Mouse (Mus musculus) liver, embryonic 14.5 days (tissue): ENCODE measurements around the gene Cib3. TPM values are rescaled to one million over a fixed set of nuclear protein-coding genes. Genes with fewer than 3 reads are reported as not detected.

Experiments
- ATAC-seq: fragments of 200-750 bp; cut with Nextera tagmentation; 2 replicates; pipeline ENCODE4 v1.8.0; 2017; ENCODE audit warnings: moderate number of reproducible peaks, mild to moderate bottlenecking, moderate library complexity; ENCODE audit not compliant: insufficient read depth
- DNase-seq, 3 experiments: peaks; one replicate each; pipeline ENCODE4 v3.0.0-alpha.2; 2012 to 2013; ENCODE audit warnings: low read depth in 3 of 3, low spot score in 3 of 3
- H3K27ac ChIP-seq: fragments of 300-500 bp; sonication (generic); 2 replicates; pipeline ENCODE4 v1.5.1; 2014; ENCODE audit warnings: moderate library complexity, mild to moderate bottlenecking, control low read depth, inconsistent platforms
- H3K27me3 ChIP-seq: fragments of 300-500 bp; sonication (generic); 2 replicates; pipeline ENCODE4 v1.6.1; 2014; ENCODE audit warnings: mild to moderate bottlenecking, low read length, moderate library complexity; ENCODE audit not compliant: control insufficient read depth, insufficient read depth
- H3K36me3 ChIP-seq: fragments of 300-500 bp; sonication (generic); replicated peaks from 2 replicates; pipeline ENCODE4 v1.6.1; 2014; ENCODE audit warnings: low read depth; ENCODE audit not compliant: control insufficient read depth, insufficient read depth
- H3K4me1 ChIP-seq, 2 experiments: fragments of 200-500 bp in 1 of 2; fragments of 300-500 bp in 1 of 2; sonication (generic) in 1 of 2; replicated peaks; 2 replicates each; pipeline ENCODE4 v1.6.1; 2012 to 2014; ENCODE audit warnings: antibody characterized with exemption in 1 of 2, inconsistent platforms in 1 of 2, low read length in 1 of 2; ENCODE audit not compliant: control insufficient read depth in 2 of 2, insufficient read depth in 2 of 2
- H3K4me2 ChIP-seq: fragments of 300-500 bp; sonication (generic); 2 replicates; pipeline ENCODE4 v1.6.1; 2014; ENCODE audit warnings: low read depth, mild to moderate bottlenecking, control low read depth, moderate library complexity
- H3K4me3 ChIP-seq, 2 experiments: fragments of 200-500 bp in 1 of 2; fragments of 300-500 bp in 1 of 2; sonication (generic) in 1 of 2; 2 replicates each; pipeline ENCODE4 v1.5.1; 2012 to 2014; ENCODE audit warnings: low read depth in 2 of 2, low read length in 2 of 2, mild to moderate bottlenecking in 2 of 2, control low read depth in 1 of 2, inconsistent platforms in 1 of 2, moderate library complexity in 1 of 2; ENCODE audit not compliant: insufficient read depth in 1 of 2
- H3K9ac ChIP-seq: fragments of 300-500 bp; sonication (generic); replicated peaks from 2 replicates; pipeline ENCODE4 v1.6.1; 2014; ENCODE audit warnings: mild to moderate bottlenecking, control low read depth, moderate library complexity
- H3K9me3 ChIP-seq: fragments of 300-500 bp; sonication (generic); 2 replicates; pipeline ENCODE4 v1.6.1; 2016; ENCODE audit warnings: low read length, mixed read lengths; ENCODE audit not compliant: control insufficient read depth
- CTCF ChIP-seq: IDR thresholded peaks from 2 replicates; pipeline ENCODE4 v1.5.1; 2016; ENCODE audit warnings: antibody characterized with exemption, low read depth, control low read depth
- EP300 ChIP-seq: IDR thresholded peaks from 2 replicates; pipeline ENCODE4 v1.6.1; 2016; ENCODE audit warnings: antibody characterized with exemption, low read depth
- WGBS: fragments of 180-500 bp; shearing (Covaris S2); extraction: QIAGEN DNeasy Blood & Tissue Kit; methylation state at CpG from one replicate; pipeline ENCODE4 v1.1.7; 2014; ENCODE audit not compliant: insufficient replicate concordance; 5-methylcytosine and 5-hydroxymethylcytosine counted together
- polyA plus RNA-seq, 2 experiments: library from polyadenylated mRNA; depleted of rRNA in 1 of 2; stranded (reverse) in 1 of 2; unstranded in 1 of 2; fragments of >200 nt; fragmentation: Nextera tagmentation in 1 of 2; extraction: Ambion mirVana in 1 of 2; gene quantifications; 2 replicates each; pipeline versions ENCODE4 v1.2.1 to v1.2.3; 2012 to 2014

Cib3 gene
- polyA plus RNA-seq (2012; rRNA removed) (not detected in 2 replicates), polyA plus RNA-seq (2014; fragmentation: Nextera tagmentation; extraction: Ambion mirVana) (0.24 TPM in 1 of 2 replicates, not detected in the other)

- H3K27ac ChIP-seq = no peak within 1 kb of the TSS
- H3K9ac ChIP-seq = no peak within 1 kb of the TSS
- H3K27me3 ChIP-seq = no peaks in the 10 kb centered on the region
- H3K4me2 ChIP-seq = no peak within 1 kb of the TSS
- H3K4me3 ChIP-seq = no peak within 1 kb of the TSS
- 40% methylated on average over 4 of the region's 4 CpGs for WGBS
- no peak for ATAC-seq
- TF ChIP-seq EP300 = no peak
- TF ChIP-seq CTCF = no peak
- peaks cover 0 to 2% of the 10 kb centered on the region in 2 experiments; a peak in 2 of 4 replicates for H3K4me1 ChIP-seq
- no peaks in the 10 kb centered on the region for H3K9me3 ChIP-seq
- H3K36me3 ChIP-seq = no peaks in the 10 kb centered on the region
- DNase-seq = no peak
Measured at GRCm38 (mm10) chr8:72212751-72213150, at the start of gene Cib3. Gene Cib3 (minus strand): TSS chr8:72212837.

GRCm38 (mm10) chr8:72261872-72262271 lies 49.2 kb upstream of the Cib3 start:
- no peaks in the 10 kb centered on the region for H3K9me3 ChIP-seq
- DNase-seq (no peak), ATAC-seq (no peak)
- no peaks in the 10 kb centered on the region for H3K27me3 ChIP-seq
- TF ChIP-seq CTCF = peak; percentile 42; the same call in 1 of the 2 replicates
- no peak for TF ChIP-seq EP300
- H3K27ac ChIP-seq = no peak overlapping the region
- H3K4me1 ChIP-seq = no peaks in the 10 kb centered on the region
- no peak overlapping the region for H3K4me3 ChIP-seq
- no peaks in the 10 kb centered on the region for H3K36me3 ChIP-seq
- 56% methylated on average over 5 of the region's 5 CpGs for WGBS
- no peak overlapping the region for H3K4me2 ChIP-seq
- no peak overlapping the region for H3K9ac ChIP-seq

- H3K9ac ChIP-seq = no peak overlapping the region
- H3K27me3 ChIP-seq = no peaks in the 10 kb centered on the region
- no peak for ATAC-seq
- TF ChIP-seq EP300 (no peak), CTCF (no peak)
- DNase-seq = no peak
- H3K27ac ChIP-seq = no peak overlapping the region
- no peaks in the 10 kb centered on the region for H3K36me3 ChIP-seq
- H3K4me1 ChIP-seq = no peaks in the 10 kb centered on the region
- H3K4me2 ChIP-seq = no peak overlapping the region
- H3K4me3 ChIP-seq = no peak overlapping the region
- H3K9me3 ChIP-seq = no peaks in the 10 kb centered on the region
Measured at GRCm38 (mm10) chr8:72261431-72261830, 48.8 kb upstream of the Cib3 start.

GRCm38 (mm10) chr8:72261019-72261418 lies 48.4 kb upstream of the Cib3 start:
- TF ChIP-seq CTCF = peak; percentile 89
- TF ChIP-seq EP300 = no peak
- DNase-seq (peak; percentile 27 to 51 (median 31)), ATAC-seq (no peak)
- no peaks in the 10 kb centered on the region for H3K36me3 ChIP-seq
- WGBS = 22% methylated on average over 2 of the region's 2 CpGs
- H3K4me2 ChIP-seq = no peak overlapping the region
- no peak overlapping the region for H3K27ac ChIP-seq
- no peaks in the 10 kb centered on the region for H3K4me1 ChIP-seq
- no peak overlapping the region for H3K9ac ChIP-seq
- H3K27me3 ChIP-seq = no peaks in the 10 kb centered on the region
- no peak overlapping the region for H3K4me3 ChIP-seq
- H3K9me3 ChIP-seq = no peaks in the 10 kb centered on the region

GRCm38 (mm10) chr8:72260585-72260984 lies 47.9 kb upstream of the Cib3 start:
- H3K9me3 ChIP-seq = no peaks in the 10 kb centered on the region
- H3K4me3 ChIP-seq = no peak overlapping the region
- H3K27ac ChIP-seq = no peak overlapping the region
- no peak overlapping the region for H3K9ac ChIP-seq
- no peak overlapping the region for H3K4me2 ChIP-seq
- no peaks in the 10 kb centered on the region for H3K4me1 ChIP-seq
- 57% methylated on average over 4 of the region's 4 CpGs for WGBS
- TF ChIP-seq EP300 (no peak), CTCF (no peak)
- H3K27me3 ChIP-seq = no peaks in the 10 kb centered on the region
- no peak for DNase-seq
- ATAC-seq = no peak
- H3K36me3 ChIP-seq = no peaks in the 10 kb centered on the region
